Mouse (Mus musculus) stomach, embryonic 16.5 days (tissue): ENCODE measurements around the gene Pusl1. TPM values are rescaled to one million over a fixed set of nuclear protein-coding genes. Genes with fewer than 3 reads are reported as not detected.

Source experiments
- ATAC-seq: fragments of 200-750 bp; cut with Nextera tagmentation; 2 replicates; pipeline ENCODE4 v1.8.0; 2017; ENCODE audit warnings: moderate number of reproducible peaks, moderate TSS enrichment; ENCODE audit not compliant: insufficient read depth, low FRiP score
- H3K27ac ChIP-seq: fragments of 300-500 bp; sonication (generic); 2 replicates; pipeline ENCODE4 v1.5.1; 2014; ENCODE audit warnings: low read length
- H3K27me3 ChIP-seq: fragments of 300-500 bp; sonication (generic); 2 replicates; pipeline ENCODE4 v1.6.1; 2014; ENCODE audit warnings: low read length, control low read depth, mixed read lengths; ENCODE audit not compliant: control insufficient read depth, insufficient read depth
- H3K36me3 ChIP-seq: fragments of 300-500 bp; sonication (generic); 2 replicates; pipeline ENCODE4 v1.6.1; 2014; ENCODE audit warnings: low read length; ENCODE audit not compliant: control insufficient read depth, insufficient read depth
- H3K4me1 ChIP-seq: fragments of 300-500 bp; sonication (generic); 2 replicates; pipeline ENCODE4 v1.6.1; 2014; ENCODE audit warnings: low read length, control low read depth, mixed read lengths; ENCODE audit not compliant: control insufficient read depth, insufficient read depth
- H3K4me2 ChIP-seq: fragments of 300-500 bp; sonication (generic); 2 replicates; pipeline ENCODE4 v1.6.1; 2014; ENCODE audit warnings: low read depth, low read length, mixed read lengths
- H3K4me3 ChIP-seq: fragments of 300-500 bp; sonication (generic); replicated peaks from 2 replicates; pipeline ENCODE4 v1.5.1; 2014; ENCODE audit warnings: mild to moderate bottlenecking, low read length
- H3K9ac ChIP-seq: fragments of 300-500 bp; sonication (generic); 2 replicates; pipeline ENCODE4 v1.6.1; 2014; ENCODE audit warnings: low read length
- H3K9me3 ChIP-seq: fragments of 300-500 bp; sonication (generic); replicated peaks from 2 replicates; pipeline ENCODE4 v1.6.1; 2016; ENCODE audit warnings: low read length, control low read depth; ENCODE audit not compliant: control insufficient read depth
- WGBS: fragments of 180-500 bp; shearing (Covaris S2); extraction: QIAGEN DNeasy Blood & Tissue Kit; methylation state at CpG from one replicate; pipeline ENCODE4 v1.1.7; 2014; 5-methylcytosine and 5-hydroxymethylcytosine counted together
- microRNA-seq: library from miRNA; unstranded; fragments of <30 nt; microRNA quantifications from one replicate; pipeline ENCODE4, GENCODE M21; 2016
- polyA plus RNA-seq: library from polyadenylated mRNA; unstranded; fragments of >200 nt; fragmentation: Nextera tagmentation; extraction: Ambion mirVana; gene quantifications from 2 replicates; pipeline ENCODE4 v1.2.1, GENCODE M21; 2015

Pusl1 gene
- polyA plus RNA-seq, 1 experiment from 2014 or later = 51.2 TPM

GRCm38 (mm10) chr4:155841003-155841454 is 50.6 kb downstream of the Pusl1 start:
- H3K9ac ChIP-seq = peak overlapping the region; percentile 80
- H3K27ac ChIP-seq = peak overlapping the region; percentile 97
- peak; percentile 44 for ATAC-seq
- peak overlapping the region; percentile 93 for H3K4me2 ChIP-seq
- WGBS = under 1% methylated on average over 32 of the region's 32 CpGs
- no peaks in the 10 kb centered on the region; the same call in none of the 2 replicates for H3K36me3 ChIP-seq
- H3K4me1 ChIP-seq = peaks cover 33% of the 10 kb centered on the region
- no peaks in the 10 kb centered on the region for H3K27me3 ChIP-seq
- peak overlapping the region; percentile 69 for H3K4me3 ChIP-seq
- H3K9me3 ChIP-seq = no peaks in the 10 kb centered on the region

- H3K4me1 ChIP-seq = peaks cover 33% of the 10 kb centered on the region
- peak overlapping the region; percentile 69 for H3K4me3 ChIP-seq
- H3K27ac ChIP-seq = peak overlapping the region; percentile 97
- peak overlapping the region; percentile 93 for H3K4me2 ChIP-seq
- H3K27me3 ChIP-seq = no peaks in the 10 kb centered on the region
- no peaks in the 10 kb centered on the region; the same call in none of the 2 replicates for H3K36me3 ChIP-seq
- WGBS = 12% methylated on average over 8 of the region's 8 CpGs
- no peaks in the 10 kb centered on the region for H3K9me3 ChIP-seq
- peak overlapping the region; percentile 80 for H3K9ac ChIP-seq
- ATAC-seq = no peak
Measured at GRCm38 (mm10) chr4:155840076-155841002, 51.2 kb downstream of the Pusl1 start.

- peak within 1 kb of the TSS; percentile 97 for H3K27ac ChIP-seq
- no peaks in the 10 kb centered on the region for H3K9me3 ChIP-seq
- peak within 1 kb of the TSS; percentile 69 for H3K4me3 ChIP-seq
- no peaks in the 10 kb centered on the region; the same call in none of the 2 replicates for H3K36me3 ChIP-seq
- ATAC-seq = peak; percentile 91
- WGBS = 6% methylated on average over 16 of the region's 16 CpGs
- peak within 1 kb of the TSS; percentile 80 for H3K9ac ChIP-seq
- no peaks in the 10 kb centered on the region for H3K27me3 ChIP-seq
- peaks cover 33% of the 10 kb centered on the region for H3K4me1 ChIP-seq
- H3K4me2 ChIP-seq = peak within 1 kb of the TSS; percentile 93
Measured at GRCm38 (mm10) chr4:155839483-155839910, 52.1 kb downstream of the Pusl1 start, which contains the start of gene Mxra8. Gene Mxra8 (plus strand): TSS chr4:155839680.

- no peak overlapping the region for H3K4me3 ChIP-seq
- H3K4me2 ChIP-seq = peak overlapping the region; percentile 93
- ATAC-seq = peak; percentile 19
- no peaks in the 10 kb centered on the region; the same call in 1 of the 2 replicates for H3K36me3 ChIP-seq
- peaks cover 36% of the 10 kb centered on the region for H3K4me1 ChIP-seq
- H3K9ac ChIP-seq = peak overlapping the region; percentile 48
- 38% methylated on average over 8 of the region's 8 CpGs for WGBS
- no peaks in the 10 kb centered on the region for H3K9me3 ChIP-seq
- H3K27me3 ChIP-seq = no peaks in the 10 kb centered on the region
- H3K27ac ChIP-seq = peak overlapping the region; percentile 97
Measured at GRCm38 (mm10) chr4:155838187-155839153, 53.1 kb downstream of the Pusl1 start.

Small RNAs within 50 kb of the gene (microRNA-seq; reads per million reads assigned to microRNA genes)
- gene Gm22991 = not detected

Other genes starting within 250 kb of the Pusl1 start
- not detected in 2 replicates for gene Gm10563, start 246.4 kb downstream of the Pusl1 start, polyA plus RNA-seq
- gene Mmp23, start 238.4 kb downstream of the Pusl1 start, polyA plus RNA-seq = 53.8 and 59.8 TPM in 2 replicates
- 23.3 and 23.8 TPM in 2 replicates for gene Mib2, start 222.6 kb downstream of the Pusl1 start, polyA plus RNA-seq
- gene Fndc10, start 197.4 kb downstream of the Pusl1 start, polyA plus RNA-seq = 2.5 and 2.8 TPM in 2 replicates
- gene Ssu72, start 187.0 kb downstream of the Pusl1 start, polyA plus RNA-seq = 132 and 136 TPM in 2 replicates
- 0.46 and 0.47 TPM in 2 replicates for gene Tmem240, start 157.0 kb downstream of the Pusl1 start, polyA plus RNA-seq
- gene Atad3a, start 130.7 kb downstream of the Pusl1 start, polyA plus RNA-seq = 99.0 and 101 TPM in 2 replicates
- 34.0 and 34.4 TPM in 2 replicates for gene Vwa1, start 117.1 kb downstream of the Pusl1 start, polyA plus RNA-seq
- 0.35 and 0.43 TPM in 2 replicates for gene Tmem88b, start 105.9 kb downstream of the Pusl1 start, polyA plus RNA-seq
- 0.31 and 0.35 TPM in 2 replicates for gene Ankrd65, start 101.3 kb downstream of the Pusl1 start, polyA plus RNA-seq
- 191 and 199 TPM in 2 replicates for gene Mrpl20, start 88.9 kb downstream of the Pusl1 start, polyA plus RNA-seq
- gene Ccnl2, start 79.3 kb downstream of the Pusl1 start, polyA plus RNA-seq = 173 and 181 TPM in 2 replicates
- gene Aurkaip1, start 60.5 kb downstream of the Pusl1 start, polyA plus RNA-seq = 135 and 158 TPM in 2 replicates
- gene Mxra8, start 52.1 kb downstream of the Pusl1 start, polyA plus RNA-seq = 126 and 152 TPM in 2 replicates
- 5.0 and 5.3 TPM in 2 replicates for gene Dvl1, start 44.4 kb downstream of the Pusl1 start, polyA plus RNA-seq
- gene Tas1r3, start 28.4 kb downstream of the Pusl1 start, polyA plus RNA-seq = 0.32 and 0.35 TPM in 2 replicates
- gene Cptp, start 22.3 kb downstream of the Pusl1 start, polyA plus RNA-seq = 19.4 and 23.0 TPM in 2 replicates
- 61.2 and 63.9 TPM in 2 replicates for gene Ints11, start 22.2 kb downstream of the Pusl1 start, polyA plus RNA-seq
- gene Acap3, start within 50 bp of the Pusl1 start, polyA plus RNA-seq = 18.0 and 24.0 TPM in 2 replicates
- 71.6 and 74.5 TPM in 2 replicates for gene Ube2j2, start 52.0 kb upstream of the Pusl1 start, polyA plus RNA-seq
- gene C1qtnf12, start 70.5 kb upstream of the Pusl1 start, polyA plus RNA-seq = 32.0 and 37.6 TPM in 2 replicates
- 11.0 and 11.6 TPM in 2 replicates for gene B3galt6, start 100.9 kb upstream of the Pusl1 start, polyA plus RNA-seq
- 165 and 166 TPM in 2 replicates for gene Sdf4, start 101.1 kb upstream of the Pusl1 start, polyA plus RNA-seq
- gene Tnfrsf4, start 122.1 kb upstream of the Pusl1 start, polyA plus RNA-seq = 0.30 and 0.87 TPM in 2 replicates
- gene Tnfrsf18, start 134.4 kb upstream of the Pusl1 start, polyA plus RNA-seq = 2.4 and 3.1 TPM in 2 replicates
- gene Ttll10, start 167.6 kb upstream of the Pusl1 start, polyA plus RNA-seq = 4.6 and 5.0 TPM in 2 replicates
- 26.8 and 32.3 TPM in 2 replicates for gene 9430015G10Rik, start 218.2 kb upstream of the Pusl1 start, polyA plus RNA-seq
- 1.1 and 1.9 TPM in 2 replicates for gene Rnf223, start 238.7 kb upstream of the Pusl1 start, polyA plus RNA-seq